Mouse (Mus musculus) CD4-positive, CD25-positive, alpha-beta regulatory T cell, adult 2 months (primary cell): ENCODE results near the gene Atg4c.

ENCODE experiments used
- DNase-seq: peaks from one replicate; pipeline ENCODE4 v3.0.0-alpha.2; 2012; ENCODE audit warnings: low read depth, low spot score

Atg4c gene

DNA sequence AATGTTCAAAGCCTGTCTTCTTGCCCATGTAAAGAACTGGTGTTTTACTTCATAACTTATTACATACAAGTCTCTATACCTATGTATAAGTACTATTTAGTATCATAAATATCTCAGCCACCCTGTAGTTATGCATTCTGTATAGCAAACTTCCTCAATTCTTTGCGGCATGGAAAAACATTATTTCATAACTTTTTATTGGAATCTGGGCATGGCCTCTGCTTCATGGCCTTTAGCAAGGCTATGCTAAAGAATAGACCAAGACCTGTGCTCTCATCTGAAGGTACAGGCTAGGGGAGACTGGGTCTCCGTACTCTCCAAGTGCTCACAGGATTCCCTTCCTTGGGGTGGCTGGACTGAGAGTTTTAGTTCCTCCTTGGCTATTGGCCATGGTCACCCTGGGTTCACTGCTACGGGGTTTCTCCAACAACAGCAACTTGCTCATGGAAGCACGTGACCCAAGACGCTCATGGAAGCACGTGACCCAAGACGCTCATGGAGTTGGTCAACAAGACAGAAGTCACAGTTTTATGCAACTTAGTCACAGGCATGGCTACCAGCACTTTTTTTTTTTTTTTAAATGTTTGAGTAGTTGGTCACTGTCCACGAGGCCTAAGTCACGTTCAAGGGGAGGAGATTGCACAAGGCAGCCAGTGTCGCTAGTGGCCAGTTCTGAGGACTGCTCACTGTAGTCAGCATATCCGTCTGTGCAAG lies 7.2 kb upstream of the Atg4c start:
- DNase-seq = no peak

DNA sequence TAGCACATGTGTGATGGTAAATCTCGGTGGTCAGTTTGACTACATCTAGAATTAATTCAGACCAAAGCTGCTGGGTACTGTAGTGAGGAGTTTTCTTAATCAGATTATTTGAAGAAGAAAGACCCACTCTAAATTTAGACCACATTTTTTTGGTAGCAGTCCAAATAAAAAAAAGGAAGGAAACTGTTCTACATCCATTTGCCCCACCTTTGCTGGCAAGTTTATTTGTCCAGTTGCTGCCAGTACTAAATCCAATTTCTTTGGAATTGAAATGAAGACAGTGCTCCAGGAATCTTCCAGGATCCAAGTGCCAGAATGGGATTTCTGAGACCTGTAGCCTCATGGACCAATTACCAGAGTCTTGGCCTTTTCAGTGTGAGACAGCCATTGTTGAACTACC lies 1.1 kb upstream of the Atg4c start:
- no peak for DNase-seq

DNA sequence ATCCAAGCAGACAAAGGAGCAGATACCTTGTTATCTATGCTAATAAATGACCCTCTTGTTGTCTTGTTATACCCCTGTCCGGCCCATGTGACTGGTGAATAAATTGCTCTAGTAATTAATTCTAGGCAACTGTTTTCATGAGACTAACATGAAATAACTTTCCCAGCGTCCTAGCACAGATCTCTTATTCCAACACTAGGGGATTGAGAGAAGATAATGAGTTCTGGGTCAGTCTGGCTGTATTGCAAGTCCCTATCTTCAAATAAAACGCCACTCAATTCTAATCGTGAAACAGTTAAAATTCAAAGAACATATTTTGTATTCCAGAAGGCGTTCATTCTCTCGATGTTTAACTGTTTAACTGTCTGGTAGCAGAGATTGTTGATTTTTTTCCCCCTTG lies 520 bp upstream of the Atg4c start:
- DNase-seq = no peak

DNA sequence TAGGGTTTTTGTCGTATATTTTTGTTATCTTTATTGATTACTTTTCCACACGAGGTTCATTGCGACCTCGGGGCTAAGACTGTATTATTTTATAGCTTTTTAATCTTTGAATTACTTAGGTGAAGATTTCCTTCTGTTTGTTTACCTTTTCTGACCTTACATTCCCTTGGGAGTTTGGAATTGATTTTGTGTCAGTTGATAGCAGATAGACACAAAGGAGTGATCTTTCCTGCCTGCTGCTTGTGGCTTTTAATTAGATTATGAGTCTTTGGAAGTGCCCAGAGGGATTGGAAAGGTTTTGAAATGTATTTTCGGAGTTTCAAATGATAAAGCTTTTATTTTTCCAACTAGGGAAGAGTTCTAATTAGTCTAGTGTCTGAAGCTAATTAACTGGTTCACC lies 1.1 kb downstream of the Atg4c start:
- no peak for DNase-seq

DNA sequence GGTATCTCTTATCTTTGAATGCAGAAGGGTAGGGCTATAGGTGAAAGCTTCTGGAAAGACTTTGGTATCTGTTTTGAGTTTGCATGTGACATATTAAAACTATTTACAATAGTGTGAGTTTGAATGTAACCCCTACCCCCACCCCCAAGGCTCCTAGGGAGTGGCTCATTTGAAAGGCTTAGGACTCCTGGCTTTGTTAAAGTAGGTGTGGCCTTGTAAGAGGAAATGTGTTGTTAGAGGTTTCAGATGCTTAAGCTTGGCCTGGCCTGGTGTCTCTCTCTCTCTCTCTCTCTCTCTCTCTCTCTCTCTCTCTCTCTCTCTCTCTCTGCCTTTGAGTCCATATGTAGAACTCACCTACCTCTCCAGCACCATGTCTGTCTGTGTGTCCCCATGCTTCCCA lies 5.0 kb downstream of the Atg4c start:
- DNase-seq = no peak

DNA sequence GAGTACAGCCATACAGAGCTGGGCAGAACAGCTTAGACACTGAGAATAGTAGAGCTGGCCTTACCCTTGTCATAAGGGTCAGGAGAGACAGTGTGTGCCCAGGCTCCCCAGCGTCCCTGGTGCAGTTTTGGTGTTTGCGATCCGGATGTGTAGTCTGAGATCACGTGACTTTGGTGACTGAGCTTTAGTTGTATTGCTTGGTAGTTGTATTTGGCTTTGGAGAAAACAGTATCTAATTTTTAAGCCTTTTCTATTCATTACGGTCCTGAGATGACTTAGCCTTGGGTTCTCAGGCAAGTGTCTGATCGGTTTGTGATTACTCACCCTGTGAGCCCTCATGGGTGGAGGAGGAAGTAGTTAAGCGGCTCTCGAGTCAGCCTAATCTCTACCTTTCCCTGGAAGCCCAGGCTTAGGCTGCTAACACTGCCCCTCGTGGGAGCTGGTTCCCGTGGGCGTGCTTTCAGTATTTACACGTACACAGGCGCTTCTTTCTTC lies 6.1 kb downstream of the Atg4c start:
- DNase-seq = peak; percentile 17

DNA sequence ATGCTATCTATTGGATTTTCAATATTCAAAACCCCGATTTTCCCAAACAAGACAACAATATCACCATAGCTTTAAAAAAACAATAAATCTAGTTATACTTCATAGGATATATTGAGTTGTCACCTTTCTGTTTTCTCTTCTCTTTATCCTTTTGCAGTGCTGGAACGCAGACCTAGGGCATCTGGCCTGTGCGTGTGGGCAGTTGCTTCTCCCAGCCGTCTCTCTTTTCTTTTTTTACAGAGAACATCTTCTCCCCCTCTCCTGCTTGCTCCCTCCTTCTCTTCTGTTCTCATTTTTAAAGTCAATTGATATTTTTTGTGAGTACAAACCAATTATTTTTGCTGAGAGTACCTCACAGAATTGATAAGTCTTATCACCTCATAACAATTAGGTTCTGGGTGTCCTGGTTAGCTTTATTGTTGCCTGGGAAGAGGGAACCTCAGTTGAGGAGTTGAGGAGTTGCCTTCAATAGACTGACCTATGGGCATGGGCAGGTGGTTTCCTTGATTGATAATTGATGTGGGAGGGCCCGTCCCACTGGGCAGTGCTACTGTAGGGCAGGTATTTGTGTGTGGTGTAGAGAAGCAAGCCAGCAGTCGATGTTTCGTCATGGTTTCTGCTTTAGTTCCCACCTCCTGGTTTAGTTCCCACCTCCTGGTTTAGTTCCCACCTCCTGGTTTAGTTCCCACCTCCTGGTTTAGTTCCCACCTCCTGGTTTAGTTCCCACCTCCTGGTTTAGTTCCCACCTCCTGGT lies 6.8 kb downstream of the Atg4c start:
- no peak for DNase-seq

DNA sequence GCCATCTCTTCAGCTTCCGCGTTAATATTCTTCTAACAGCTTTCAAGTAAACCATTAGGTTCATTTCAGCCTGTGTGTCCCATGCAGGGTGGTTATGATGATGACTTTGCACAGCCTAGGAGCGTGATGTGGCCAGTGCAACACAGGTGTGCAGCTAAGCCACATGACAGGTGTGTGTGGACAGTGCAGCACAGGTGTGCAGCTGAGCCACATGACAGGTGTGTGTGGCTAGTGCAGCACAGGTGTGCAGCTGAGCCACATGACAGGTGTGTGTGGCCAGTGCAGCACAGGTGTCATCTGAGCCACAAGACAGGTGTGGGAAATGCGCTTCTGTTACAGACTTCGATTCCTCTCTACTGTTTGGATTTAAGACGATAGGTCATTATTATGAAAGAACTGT lies 12.0 kb downstream of the Atg4c start:
- DNase-seq = no peak

DNA sequence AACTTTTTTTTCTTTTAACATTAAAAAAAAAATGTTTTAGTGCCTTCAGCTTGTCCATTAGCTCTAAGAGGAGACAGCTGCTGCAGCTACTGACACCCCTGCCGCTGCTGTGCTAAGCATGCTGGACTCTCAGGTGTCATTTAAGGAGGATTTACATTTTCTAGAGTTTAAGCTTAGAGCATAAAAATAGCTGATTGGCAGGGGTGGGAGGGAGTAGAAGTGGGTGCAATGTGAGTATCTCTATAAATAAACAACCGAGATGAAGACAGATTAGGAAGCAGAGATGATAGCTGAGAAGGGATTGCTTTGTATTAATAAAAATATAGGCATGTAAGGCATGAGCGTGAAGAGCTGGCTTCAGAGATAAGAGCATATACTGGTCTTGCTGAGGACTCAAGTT lies 12.6 kb downstream of the Atg4c start:
- no peak for DNase-seq

DNA sequence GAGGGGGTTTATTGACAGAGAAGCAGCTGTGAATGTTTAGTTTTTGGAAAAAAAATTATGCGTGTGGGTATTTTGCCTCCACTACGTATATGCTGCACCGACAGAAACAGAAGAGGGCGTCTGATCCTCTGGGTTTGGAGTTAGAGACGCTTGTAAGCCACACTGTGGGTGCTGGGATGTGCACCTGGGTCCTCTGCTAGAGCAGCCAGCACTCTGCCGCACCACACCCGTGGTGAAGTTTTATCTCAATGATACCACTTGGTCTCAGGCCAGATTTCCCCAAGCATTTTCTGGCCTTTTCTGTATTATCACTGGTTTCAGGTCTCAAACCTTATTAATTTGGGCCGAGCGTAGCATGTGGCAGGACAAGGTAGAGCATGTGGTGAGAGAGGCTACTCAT lies 16.4 kb downstream of the Atg4c start:
- DNase-seq = no peak

DNA sequence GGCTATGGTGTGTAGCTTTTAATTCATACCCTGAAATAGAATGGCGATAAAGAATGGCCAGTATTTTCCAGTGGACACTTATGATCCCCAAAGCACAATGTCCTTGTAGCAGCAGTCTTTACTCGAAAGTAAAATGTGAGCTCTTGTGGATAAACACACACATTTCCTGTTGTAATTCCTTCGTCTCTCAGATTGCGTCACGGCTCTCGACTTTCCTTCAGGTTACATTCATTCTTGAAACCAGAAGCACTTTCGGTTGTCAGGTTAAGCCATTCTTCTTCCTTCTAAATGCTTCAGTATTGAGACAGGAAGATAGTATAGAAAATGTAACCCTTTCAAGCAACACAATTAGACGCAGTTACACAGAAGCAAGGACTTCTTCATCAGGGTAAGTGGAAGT lies 17.9 kb downstream of the Atg4c start:
- no peak for DNase-seq

DNA sequence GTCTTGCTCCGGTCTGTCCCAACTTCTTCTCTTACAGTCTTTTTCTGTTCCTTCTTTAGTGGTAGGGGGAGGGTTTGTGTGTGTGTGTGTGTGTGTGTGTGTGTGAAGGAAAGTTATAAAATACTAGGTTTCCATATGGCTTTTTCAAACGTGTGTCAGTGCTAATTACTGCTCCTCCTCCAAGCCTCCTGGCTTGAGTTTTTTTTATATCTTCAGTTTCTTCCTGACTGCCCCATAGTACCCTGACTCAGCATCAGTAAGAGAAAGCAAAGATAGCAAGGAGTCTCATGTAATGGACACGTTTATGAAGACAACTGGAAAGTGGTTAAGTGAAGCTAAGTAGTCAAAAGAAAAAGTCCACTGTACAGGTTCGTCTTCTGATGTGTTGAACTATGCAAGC lies 19.4 kb downstream of the Atg4c start:
- DNase-seq = no peak

DNA sequence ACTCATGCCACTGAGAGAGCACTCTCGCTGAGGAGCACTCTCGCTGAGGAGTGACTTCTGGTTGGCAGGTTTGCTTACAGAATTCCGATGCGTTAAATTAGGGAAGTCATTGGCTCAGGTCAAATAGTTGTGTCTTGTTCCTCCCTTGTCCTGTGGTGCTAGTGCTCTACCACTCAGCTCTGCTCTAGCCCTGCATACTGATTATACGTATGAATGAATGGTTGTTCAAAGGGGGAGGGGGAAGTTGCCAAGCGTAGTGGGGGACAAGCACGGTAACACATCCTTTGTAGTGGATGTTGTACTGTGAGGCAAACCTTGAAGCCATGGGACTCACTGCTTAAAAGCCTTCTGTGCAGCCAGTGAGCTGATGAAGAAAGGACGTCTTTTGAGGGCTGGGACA lies 28.5 kb downstream of the Atg4c start:
- no peak for DNase-seq

DNA sequence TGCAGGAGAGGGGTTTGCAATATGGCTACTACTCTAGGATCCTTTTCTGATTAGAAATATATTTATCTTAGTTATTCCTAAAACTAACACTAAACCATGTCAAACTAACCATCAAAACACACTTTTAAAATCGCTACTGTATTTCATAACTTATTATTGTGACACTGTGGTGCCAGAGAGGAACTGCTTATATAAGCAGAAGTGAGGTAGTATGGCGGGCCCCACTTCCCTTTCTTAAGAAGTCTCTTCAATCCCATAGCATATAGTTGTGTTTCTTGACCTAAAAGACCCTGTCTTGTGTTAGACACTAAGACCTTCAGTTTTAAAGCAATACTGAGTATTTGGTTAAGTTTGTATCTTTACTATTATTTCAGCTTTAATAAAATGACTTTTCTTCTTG lies 31.1 kb downstream of the Atg4c start:
- no peak for DNase-seq

DNA sequence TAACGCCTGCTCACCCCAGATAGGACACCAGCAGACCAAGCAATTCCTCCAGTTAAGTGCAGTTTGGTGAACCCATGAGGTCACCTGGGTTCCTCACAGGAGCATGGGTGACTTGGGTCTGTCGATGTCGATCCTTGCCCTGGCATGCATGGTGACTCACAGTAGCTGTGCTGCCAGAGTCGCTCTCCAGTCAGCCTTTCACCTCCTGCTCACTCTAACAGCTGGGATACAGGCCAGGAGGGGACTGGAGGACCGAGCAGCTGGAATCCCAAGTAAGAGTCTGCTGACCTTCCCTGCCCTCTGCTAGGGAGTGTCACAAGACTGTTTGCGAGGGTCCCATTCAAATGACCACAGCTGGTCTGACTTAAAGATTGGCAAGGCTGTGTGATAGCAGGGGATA lies 33.5 kb downstream of the Atg4c start:
- no peak for DNase-seq

DNA sequence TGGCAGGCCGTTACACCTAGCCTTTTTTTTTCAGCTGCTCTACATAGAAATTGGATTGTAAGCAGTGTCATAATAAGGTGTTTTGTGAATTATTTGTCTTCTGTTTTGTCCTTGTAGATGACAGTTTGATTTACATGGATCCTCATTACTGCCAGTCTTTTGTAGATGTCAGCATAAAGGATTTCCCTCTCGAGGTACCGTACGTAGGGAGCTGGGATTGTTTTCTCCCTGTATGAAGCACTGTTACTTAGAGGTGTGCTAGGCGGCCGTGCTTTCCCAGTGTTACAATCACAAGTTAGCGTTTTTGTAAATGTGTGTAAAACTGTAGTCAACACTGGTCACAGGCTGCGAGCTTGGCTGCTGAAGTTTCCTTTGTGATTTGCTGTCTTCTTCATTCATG lies 35.6 kb downstream of the Atg4c start:
- DNase-seq = no peak

DNA sequence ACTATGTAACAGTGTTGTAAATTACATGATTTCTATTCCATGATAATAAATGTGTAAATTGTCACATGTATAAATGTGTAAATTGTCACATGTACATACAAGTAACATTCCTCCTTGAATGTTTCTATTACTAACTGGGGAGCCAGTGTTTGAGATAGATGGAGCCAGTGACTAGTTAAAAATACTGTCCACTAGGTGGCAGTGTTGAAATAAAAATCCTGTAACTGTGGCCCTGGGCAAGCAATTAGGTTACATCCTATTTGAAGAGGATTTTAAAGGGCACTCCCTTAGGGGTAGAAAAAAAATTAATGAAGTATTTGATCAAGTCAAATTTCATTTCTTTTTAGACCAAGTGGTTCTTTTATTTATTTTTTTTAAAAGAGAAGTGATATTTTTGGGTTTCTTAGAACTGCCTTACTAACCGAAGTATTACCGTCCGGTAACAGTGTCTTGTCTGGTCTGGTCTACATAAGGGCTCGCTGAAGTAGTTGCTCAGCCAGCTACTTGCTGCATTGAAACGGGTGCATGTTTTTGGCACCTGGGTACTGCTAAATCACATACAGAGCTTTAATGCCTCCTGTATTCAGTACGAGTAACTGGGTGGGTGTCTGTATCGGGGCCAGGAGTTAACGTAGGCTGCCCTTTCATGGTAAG lies 41.6 kb downstream of the Atg4c start:
- peak; percentile 48 for DNase-seq

DNA sequence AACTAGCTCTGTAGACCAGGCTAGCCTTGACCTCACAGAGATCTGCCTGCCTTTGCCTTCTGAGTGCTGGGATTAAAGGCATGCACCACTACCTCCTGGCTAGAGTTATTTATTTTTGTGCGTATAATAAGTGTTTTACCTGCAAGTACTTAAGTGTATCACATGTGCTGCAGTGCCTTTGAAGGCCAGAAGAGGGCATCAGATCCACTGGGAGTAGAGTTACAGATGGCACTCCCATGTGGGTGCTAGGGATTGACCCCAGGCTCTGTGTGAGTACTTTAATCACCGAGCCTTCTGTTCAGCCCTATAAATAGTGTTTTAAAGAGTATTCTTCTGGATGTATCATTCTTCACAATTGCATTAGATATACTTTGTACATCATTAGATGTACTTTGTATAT lies 44.6 kb downstream of the Atg4c start:
- DNase-seq = peak; percentile 13

DNA sequence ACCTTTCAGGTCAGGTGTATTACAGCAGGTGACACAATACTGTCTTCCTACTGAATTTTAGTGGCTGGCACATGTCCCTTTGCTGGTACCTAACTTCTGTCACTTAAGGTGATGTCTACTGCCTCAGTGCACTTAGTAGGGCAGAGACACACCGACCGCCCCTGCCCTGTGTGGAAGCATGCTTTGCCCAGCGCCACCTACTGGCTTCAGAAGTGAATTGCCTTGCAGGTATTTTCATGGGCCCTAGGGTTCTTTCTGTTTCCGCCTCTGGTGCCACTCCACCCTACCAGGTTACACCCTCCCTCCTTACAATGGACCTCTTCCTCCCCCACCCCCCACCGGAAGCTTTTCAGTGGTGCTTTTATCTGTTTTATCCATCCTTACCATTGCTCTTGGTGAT lies 47.9 kb downstream of the Atg4c start:
- peak; percentile 10 for DNase-seq

DNA sequence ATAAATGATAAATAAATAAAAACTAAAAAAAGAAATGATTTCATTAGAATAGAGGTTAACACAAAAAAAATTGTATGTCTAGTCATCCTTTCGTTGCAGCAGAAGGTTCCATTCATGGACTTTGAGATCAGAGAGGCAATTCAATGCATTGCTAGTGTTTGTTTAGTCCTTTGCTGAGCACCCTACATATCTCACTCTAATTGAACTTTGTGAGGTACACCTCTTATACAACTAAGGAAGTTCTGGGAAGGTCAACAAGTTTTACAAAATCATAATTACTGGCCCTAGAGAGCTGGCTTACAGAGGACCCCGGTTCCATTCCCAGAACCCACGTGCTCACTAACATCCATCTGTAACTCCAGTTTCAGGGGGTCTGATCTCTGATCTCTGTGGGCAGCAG lies 55.6 kb downstream of the Atg4c start:
- no peak for DNase-seq

DNA sequence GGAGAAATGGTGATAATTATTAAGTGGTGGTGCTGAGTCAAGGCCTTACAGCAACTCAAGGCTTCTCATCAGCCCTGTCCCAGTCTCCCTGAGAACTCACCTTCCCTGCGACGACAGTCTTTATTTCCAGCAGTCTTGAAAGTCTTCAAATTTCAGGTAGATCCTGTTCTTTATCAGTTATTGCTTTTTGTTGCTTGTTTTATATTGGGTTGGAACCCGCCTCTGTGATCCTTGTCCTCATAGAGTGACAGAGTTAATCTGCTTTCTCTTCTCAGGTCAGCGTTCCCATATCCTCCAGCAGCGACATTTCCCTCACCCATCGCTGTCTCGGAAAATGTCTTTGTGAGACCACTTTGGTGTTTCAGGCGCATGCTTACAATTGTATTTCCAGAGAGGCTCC lies 56.1 kb downstream of the Atg4c start:
- no peak for DNase-seq

DNA sequence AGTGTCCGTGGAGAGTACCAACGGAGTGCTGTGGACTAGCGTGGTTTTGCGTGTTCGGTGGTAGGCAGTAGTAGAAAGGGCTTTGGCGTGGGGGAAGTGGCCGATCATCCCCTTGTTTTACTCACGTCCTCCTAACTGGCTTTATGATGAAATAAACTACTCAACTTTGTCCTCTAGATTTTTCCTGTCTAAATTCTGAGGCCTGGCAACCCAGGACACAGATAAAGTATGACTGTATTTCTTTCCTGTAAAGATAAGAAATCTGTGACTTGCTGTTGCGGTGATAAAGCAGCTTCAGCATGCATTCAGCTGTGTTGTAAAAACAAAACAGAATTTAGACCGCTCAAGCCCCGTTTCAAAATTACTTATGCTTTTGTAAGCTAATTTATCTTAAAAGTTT lies 59.2 kb downstream of the Atg4c start:
- no peak for DNase-seq

DNA sequence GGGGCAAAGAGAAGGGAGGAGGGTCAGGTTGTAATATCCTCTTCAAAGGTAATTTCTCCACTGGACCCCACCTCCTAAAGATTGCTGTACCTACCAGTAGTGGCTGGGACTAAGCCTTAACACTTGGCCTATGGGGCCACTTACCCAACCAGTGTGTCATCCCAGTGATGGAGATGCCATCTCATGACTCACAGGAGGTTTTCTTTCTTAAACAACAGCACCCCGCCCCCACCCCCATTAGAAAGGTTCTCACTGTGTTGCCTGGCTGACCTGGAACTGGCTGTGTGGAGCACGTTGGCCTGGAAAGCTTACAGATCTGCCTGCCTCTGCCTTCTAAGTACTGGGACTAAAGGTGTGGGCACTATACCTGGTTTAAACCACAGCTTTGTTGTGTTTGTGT lies 69.5 kb downstream of the Atg4c start:
- no peak for DNase-seq
